Mouse (Mus musculus): ENCODE results near the gene Nav1.

DNA sequence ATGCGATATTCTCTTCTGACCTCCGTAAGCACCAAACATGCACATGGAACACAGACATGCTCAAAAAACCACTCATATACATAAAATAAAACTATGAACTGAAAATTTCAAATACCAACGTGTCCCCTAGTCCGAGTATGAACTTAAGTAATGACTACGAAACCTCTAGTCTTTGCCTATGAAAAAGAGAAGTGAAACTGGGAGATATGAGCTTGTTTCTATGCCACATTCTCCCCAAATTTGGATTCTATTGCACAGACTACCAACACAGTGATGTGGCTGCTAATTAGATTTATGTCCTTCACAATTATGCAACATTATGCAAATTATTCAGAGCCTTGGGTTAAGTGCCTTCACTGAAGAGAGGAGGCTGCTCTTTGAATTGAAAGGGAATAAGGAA lies 207.6 kb downstream of the Nav1 start:
- no peak for TF ChIP-seq POLR2A (IDR thresholded peaks at IDR 0.05; ENCODE audit: insufficient read depth, low read length)
- no peak for TF ChIP-seq CTCF (IDR thresholded peaks at IDR 0.05; ENCODE audit: low read depth, low read length)
- no peak for TF ChIP-seq EP300 (IDR thresholded peaks at IDR 0.05; ENCODE audit: insufficient read depth, low read depth, low read length)
